Mouse (Mus musculus): ENCODE results near the gene Bag2.

Gene Bag2

DNA sequence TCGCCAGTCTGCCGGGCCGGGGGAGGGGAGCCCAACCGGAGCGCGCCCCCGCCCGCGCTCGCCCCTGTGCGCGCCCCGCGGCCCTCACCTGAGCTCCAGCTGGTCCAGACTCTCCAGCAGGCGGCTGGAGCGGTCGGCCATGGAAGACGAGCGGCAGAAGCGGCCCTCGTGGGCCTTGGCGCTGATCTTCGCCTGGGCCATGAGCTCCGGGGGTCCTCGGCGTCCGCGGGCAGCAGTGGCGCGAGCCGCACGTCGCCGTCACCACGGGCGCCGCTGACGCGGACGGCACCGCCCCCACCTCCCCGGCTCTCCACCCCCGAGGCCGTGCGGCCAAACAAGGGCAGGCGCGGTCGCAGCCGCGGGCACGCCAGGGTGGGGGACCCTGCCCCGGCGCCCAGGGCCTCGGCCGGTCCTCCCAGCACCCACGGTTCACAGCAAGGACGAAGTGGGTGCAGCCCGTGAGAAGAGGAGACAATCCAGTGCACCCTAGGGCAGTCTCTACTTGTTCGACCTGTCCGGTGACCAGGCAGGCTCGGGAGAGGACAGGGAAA, at the start of gene Bag2:
TSS of gene Bag2 (minus strand) at position 305 of the 551 bp plus-strand sequence.
- peak in 1 of 2 experiments; percentile 25 for DNase-seq (ENCODE audit: low spot score in 2 of 2)

DNA sequence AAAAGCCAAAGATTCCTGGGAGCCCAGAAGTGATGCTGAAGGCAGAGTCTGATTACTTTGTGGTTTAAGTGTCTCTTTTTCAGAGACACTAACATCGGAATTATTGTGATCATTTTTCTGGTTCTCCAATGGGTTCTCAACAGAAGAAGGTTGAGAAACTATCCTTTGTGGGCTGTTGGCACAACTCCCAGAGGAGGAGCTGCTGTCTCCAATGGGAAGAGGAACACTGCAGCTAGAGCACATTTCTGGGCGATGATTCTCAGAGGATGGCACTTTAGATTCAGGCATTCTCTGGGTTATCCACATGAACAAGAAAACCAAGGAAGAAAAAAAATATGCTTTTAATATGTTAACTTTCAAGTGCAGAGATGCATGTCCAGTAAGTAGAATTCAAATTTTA, 45.7 kb upstream of the Bag2 start:
- no peak for DNase-seq (ENCODE audit: low spot score in 2 of 2)

DNA sequence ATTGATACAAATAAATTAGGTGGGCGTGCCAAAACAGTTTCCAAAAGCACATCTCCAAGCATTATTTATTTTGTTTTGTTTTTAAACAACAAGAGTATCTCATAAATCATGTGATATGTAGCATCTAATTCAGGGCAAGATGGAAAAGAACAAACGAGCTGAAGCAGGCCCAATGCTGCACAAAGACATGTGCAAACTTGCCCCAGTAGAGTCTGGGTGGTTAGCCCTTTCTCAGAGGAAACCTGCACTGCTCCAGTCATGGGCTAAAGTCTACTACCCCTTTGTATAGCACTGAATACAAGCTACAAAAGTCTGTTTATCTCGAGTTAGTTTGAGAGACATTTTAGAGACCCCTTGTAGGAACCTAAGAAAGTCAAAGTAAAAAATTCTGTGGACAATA, 42.0 kb upstream of the Bag2 start:
- DNase-seq (ENCODE audit: low spot score in 2 of 2), result no peak

DNA sequence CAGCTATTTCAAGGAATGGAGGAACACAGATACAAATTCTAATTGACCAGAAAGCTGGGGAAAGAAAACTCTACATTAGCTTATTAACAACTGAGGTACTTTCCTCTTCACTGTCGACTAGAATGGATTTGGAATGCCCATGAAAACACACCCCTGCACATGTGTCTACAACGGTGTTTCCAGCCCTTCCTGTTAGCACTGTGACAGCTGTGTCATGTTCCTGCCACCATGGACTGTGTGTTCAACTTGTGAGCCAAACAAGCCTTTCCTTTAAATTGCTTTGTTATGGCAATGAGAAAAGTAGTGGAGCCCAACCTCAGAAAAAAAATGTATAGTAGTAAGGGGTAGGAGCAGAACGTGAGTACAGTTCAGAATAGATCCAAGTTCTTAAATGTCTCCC, 30.9 kb upstream of the Bag2 start:
- no peak for DNase-seq (ENCODE audit: low spot score in 2 of 2)

DNA sequence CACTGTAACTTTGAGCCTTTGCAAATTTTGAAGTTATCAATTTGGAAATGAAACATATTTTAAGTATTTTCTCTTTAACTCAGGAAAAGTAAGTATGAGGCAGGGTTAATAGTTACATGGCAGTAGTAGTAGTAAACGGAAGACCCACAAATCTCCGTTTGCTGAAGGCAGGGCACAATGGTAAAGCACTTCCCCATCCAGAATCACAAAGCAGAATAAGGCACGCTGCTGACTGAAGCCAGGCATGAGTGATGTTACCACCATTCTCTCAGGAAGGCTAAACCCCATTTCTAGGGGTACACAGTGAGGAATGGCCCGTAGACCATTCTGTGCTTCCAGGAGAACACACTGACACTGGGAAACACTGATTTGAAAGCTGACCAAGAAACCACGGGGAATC, 30.5 kb upstream of the Bag2 start:
- DNase-seq (ENCODE audit: low spot score in 2 of 2), result no peak

DNA sequence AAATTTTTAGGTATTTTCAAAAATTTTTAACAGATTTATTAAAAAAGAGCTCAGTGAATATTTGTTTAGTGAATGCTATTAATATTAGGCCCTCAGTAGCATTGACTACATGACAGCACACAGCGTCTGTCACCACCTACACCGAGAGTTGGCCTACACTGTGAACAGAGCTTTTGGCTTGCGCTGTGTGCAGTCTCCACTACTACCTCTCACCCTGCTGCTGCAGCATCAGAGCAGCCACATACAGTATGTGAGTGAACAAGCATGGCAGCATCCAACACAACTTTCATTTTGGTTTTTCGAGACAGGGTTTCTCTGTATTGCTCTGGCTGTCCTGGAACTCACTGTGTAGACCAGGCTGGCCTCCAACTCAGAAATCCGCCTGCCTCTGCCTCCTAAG, 27.0 kb upstream of the Bag2 start:
- no peak for DNase-seq (ENCODE audit: low spot score in 2 of 2)

DNA sequence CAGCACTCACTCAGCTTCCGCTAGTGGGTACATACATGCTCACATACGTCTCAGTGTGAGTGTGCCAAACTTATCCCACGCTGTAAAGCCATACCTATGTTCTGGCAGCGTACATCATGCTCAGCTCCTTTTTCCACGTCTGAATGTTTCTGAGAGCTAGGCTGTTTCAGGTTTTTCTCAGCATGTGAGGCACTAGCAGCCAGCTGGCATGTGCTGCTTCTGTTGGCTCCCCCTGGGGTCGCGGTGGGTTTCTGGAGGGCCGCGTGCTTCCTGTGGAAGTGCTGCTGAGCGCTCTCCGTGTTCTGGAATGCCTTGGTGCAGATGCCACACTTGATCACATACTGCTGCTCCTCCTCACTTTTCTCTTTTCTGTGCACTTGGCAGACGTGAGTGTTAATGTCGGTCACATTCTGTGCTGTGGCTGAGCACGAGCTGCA, 18.6 kb upstream of the Bag2 start:
- DNase-seq (ENCODE audit: low spot score in 2 of 2), result peak in 1 of 2 experiments; percentile 28

DNA sequence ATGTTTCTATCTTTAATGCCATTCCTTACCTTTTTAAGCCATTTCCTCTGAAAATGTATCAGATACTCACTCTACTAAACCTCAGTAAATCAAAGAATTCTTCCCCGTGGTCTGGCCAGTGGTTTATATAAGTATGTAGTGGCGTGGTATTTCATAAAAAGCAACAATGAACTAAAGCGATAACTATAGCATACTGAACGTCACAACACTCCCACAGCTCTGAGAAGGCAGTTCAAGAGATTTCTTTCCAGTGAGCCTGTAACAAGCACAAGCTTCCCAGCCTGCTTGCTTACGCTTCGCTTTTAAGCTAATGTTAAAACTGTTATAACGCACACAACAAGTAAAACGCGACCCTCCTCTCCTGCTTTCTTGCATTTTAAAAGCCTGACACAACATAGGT, 14.5 kb upstream of the Bag2 start:
- peak in 1 of 2 experiments; percentile 27 for DNase-seq (ENCODE audit: low spot score in 2 of 2)

DNA sequence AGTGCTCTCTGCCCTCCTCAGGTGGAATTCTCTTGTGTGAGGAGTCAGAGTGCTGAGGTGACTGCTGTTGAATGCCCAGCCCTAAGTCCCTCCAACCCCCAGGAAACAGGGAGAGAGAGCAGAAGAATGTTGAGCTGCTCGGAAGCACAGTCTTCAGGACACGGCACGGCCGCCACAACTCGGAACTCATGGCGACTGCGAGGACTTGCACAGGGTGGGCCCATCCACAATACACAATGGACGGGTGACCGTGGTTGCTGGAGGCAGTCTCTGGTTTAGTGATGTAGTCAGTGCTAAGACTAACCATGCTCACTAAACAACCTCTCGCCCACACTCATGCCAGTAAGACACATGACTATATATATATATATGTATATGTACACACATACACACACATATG, 14.0 kb upstream of the Bag2 start:
- no peak for DNase-seq (ENCODE audit: low spot score in 2 of 2)

DNA sequence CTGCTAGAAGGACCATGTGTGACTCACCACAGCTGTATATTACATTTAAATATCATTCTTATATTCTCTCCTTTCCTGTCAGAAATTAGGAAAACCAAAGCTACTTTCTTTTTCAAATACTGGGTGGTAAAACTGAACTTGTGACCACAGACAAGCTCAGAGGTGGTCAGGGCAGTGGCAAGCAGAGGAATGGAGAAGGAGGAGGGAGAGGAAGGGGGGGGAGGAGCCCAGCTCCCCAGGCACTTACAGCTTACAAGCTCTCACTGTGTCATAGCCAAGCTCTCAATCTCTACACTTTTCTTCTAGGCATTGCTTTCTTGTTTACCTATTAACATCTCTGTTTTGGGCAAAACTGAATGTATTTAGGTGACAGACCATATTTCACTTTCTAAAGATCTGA, 11.2 kb upstream of the Bag2 start:
- DNase-seq (ENCODE audit: low spot score in 2 of 2), result no peak

DNA sequence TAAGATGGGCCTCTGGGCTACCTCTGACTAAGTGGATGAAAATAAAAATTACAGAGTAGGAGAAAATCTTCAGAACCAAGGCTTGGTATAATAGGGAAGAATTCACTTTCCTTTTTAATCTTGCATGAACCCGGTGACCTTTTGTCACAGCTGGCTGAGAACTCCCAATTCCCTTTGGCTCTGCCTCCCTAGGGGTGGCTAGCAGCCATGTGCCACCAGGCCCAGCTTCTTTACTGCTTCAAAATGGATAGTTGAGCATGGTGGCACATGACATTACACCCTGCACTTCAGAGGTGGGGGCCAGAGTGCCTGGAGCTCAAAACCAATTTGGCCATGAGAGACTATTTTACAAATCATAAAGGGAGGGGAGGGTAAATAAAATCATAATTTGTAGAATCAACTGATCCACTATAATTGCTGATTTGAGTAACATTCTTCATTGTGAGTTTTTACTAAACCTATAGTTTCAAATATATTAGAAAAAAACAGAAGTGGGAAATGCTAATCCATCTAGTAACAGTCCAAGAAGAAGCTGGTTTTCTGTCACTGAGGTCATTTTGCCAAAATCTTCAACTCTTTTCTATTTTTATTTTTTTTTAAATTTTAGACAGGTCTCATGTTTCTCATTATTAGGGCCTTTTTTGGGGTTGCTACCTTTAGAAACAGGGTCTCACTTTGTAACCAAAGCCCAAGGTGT, 10.6 kb upstream of the Bag2 start:
- DNase-seq (ENCODE audit: low spot score in 2 of 2), result no peak

DNA sequence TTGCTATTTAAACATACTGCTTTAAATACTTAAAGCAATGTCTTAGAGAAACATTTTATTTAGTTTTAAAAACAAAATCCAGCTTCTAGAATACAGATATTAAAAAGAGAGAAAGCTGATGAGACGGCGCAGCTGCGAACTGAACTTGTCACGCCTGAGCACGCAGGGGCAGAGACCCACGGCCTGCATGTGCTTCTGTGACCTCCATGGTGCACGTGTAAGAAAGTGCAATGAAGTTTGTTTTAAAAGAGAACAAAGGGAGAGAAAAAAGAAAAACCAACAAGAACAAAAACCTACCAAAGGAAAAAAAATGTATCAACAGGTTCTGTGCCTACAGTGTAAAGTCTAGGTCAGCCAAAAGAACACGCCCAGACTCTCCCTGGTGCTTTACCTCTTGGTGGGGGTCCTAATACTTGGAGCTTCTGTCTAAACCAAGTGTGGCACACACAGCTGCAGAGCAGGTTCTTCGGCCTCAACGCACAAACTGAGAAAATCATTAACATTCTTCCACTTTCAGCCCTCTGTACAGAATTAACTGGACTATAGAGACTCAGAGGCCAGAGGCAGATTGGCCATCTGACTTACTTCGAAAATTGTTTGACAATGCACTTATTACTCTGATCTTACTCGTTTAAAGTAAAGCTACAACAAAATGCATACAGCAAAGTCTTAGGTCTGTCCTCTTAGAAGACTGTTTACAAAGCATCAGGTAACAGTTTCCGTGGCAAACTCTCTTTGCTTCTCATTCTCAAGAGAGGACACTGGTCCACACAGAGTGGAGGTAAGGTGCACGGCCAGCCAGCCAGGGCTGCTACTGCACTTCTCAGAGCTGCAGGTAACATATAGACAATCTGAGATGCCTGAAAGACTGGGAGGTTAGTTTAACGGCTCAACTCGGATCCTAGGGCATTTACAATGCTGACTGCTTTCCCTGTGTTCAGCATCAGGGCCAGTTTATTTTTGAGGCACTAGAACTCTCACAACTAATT, 9.2 kb upstream of the Bag2 start:
- no peak for DNase-seq (ENCODE audit: low spot score in 2 of 2)

DNA sequence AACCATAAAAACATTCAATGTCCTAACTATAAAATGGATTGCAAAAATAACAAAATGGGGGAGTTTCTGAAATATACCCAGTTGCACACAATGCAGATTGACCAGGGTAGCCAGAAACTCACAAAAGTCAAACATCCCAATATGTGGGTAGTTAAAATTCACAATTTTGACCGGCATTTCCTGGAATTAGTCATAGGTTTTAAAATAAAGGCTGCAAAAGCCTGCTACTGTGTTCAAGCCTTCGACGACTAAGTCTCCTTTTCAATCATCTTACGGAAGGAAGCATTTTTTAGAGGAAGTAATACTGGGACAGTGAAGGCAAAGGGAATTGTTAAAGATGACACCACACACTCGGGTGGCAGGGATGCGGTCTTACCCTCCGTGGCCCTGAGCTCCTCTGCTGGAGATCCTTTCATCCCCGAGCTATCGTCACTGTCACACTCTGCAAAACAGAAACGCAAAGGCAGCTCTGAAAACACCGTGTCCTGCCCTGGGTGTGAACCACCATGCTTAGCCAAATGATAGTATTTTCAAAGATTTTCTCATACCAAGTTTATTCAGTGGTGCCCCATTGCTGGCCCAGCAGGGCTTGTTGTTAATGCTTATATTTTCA, 8.0 kb upstream of the Bag2 start:
- no peak for DNase-seq (ENCODE audit: low spot score in 2 of 2)

DNA sequence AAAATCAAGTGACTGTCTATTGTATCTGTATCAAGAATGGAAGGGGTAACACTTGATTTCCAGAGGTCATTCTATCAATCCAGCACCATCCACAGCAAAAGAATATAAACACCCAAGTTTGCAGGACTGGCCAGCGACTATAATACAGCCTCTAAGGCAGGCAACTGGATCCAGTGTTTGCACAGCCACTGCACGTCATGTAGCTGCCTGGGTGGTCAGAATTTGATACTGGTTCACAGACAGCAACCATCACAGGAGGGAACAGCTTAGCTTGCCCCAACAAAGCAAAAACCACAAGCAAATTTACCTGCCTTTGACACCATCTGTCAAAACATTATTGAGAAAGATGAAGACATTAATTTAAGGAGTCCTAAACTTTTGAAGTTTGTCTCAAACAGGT, 6.2 kb upstream of the Bag2 start:
- no peak for DNase-seq (ENCODE audit: low spot score in 2 of 2)

DNA sequence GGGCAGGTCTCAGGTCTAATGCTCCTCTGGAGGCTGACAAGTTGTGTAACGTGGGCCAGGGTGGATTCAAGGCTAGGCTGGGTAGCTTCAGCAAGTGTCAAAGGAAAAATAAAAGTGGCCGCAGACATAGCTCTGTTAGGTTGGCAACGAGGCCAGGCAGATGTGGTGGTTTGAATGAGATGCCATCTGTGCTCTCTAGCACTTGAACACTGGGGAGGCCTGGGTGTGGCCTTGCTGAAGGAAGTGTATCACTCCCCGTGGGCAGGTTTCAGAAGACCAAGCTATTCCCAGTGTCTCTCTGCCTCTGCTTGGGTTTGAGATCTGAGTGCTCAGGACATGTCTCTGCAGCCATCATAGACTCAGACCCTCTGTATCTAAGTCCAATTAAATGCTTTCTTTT, 893 bp upstream of the Bag2 start:
- DNase-seq (ENCODE audit: low spot score in 2 of 2), result peak in 1 of 2 experiments; percentile 22

DNA sequence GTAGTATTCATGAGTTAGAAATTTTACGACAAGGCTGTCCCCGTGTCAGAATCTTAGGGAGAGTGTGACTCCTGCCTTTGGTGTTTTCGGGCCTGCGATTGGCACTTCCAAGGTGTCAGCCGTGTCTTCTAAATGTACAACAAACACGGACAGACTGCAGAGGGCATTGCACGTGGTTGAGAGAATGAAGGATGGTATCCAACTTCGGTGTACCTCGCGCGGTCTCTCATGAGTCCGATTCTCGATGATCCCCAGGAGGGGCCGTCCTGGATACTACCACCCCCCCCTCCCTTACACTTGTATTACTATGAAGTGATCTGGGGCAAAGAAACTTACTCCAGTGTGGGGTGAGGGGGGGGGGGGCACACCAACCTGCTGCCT, 572 bp downstream of the Bag2 start:
- no peak for DNase-seq (ENCODE audit: low spot score in 2 of 2)

DNA sequence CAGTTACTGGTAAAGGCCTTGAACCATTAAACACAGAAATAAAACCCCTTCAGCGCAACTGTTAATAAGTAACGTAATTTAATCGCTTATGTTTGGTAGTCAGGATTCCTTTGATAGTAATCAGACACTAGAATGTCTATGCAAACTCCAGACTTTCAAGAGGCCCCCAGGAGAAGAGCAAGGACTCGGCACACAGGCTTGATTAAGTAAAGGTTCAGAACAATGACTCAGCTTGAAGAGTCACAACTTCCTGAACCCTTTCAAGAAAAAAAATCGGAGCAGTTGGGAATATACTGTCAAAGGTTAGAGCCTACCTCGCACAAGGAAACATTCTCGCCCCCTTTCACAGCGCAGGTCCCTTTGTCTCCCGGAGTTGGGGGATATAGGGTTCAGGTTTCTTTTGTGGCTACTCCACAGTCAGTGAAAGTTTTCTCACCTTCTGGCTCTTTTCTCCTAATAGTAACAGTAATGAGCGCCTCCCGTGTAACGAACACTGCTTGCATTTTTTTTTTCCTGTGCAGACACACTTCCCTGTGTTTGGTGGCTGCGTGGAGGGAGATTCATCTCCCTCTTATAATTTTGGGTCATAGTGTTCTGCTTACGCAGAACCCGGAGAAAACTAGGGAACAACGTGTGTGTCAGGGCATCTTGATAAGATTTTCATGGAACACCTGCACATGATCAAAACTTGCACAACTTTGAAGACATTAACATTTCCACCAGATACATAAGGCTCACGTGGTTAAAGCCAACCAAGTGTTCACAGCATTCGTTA, 1.1 kb downstream of the Bag2 start:
- DNase-seq (ENCODE audit: low spot score in 2 of 2), result no peak

DNA sequence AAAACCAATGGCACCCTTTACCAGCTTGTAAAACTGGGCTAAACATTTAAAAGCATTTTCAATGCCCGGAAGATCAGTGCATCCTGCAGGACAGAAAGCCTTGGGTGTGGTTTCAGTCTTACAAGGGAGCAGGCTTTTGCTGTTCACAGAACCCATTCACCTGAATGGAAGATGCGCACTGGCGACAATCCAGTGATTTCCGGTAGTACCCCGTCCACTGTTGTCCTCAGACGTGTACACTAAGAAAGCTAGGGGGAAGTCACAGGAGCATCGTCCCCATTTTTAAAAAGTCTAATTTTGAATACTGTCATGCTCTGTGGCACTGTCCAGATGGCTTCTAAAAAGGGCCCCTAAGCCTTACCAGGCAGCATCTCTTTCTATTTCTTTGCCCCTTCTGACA, 1.8 kb downstream of the Bag2 start:
- no peak for DNase-seq (ENCODE audit: low spot score in 2 of 2)

DNA sequence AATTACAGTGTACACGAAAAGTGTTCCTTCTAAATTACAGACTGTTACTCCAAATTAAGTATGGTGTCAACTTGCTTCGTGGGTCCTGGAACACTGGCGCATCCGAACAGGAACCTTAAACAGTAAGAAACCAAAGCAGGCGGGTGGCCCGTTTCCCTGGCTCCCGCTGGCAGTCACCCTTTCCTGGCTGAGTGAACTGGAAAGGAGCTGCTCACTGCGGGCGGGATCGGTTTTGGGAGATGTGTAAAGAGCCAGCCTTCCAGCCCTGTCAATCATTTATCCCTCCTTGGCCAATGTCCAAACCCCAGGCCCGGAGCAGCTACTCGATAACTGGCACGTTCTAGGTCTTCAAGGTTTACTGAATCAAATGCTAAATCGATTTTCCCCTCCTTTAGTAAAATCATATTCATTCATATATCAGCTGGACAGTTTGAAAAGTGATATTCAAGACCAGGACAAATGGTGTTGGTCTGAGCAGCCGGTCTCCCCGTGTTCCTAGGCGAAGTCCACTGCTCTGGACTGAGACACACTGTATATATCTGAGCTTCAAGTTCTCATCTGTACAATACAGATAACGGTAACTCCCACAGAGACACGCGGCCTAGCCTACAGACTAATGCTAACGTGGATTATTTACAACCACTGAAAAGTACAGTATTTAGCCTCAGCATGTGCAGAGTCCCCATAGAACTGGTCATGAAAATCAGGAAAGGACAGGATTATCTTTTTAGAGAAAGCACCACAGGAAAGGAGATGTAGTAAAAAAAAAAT, 2.4 kb downstream of the Bag2 start:
- DNase-seq (ENCODE audit: low spot score in 2 of 2), result no peak

DNA sequence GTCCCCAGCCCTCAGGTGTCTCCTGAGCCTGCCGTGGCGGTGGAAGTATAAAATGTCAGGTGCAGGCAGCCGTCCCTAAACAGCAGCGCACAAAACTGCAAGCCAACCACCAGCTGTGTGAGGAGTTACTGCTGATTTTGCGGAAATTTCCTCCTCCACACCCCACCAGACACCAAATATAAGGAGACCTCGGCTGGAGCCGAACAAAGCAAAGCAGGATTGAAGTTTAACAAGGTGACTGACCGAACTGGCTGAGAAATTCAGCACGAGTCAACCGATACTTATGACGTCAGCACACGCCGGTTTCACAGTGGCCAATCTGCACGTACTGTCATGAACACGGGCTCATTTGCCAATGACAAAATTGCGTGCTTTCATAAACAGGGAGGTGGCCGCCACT, 3.5 kb downstream of the Bag2 start:
- no peak for DNase-seq (ENCODE audit: low spot score in 2 of 2)

DNA sequence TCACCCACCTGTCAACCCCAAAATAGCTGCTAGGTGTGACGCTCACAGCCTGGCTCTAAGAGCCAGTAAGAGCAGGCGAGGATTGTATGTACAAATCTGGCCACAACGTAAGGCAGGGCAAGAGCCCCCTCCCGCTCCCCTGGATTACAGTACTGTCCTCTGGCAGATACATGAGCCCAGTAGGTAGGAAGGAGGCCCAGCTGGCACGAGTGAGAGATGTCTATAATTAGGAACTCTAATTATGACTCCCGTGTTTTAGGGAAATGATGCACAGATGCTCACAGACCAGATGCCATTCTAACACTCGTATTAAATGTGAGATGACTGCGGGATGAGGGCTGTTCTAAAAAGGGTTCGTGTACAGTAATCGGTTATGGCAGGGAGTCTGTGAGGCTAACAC, 6.3 kb downstream of the Bag2 start:
- DNase-seq (ENCODE audit: low spot score in 2 of 2), result peak; percentile 42 to 55

All from left cerebral cortex, adult 9 months (tissue).